Mouse (Mus musculus) right cerebral cortex, postnatal 4 days (tissue): ENCODE data around the gene Mobp.

ENCODE experiments used
- DNase-seq: peaks from one replicate; pipeline ENCODE4 v3.0.0-alpha.2; 2022

Gene Mobp

DNA sequence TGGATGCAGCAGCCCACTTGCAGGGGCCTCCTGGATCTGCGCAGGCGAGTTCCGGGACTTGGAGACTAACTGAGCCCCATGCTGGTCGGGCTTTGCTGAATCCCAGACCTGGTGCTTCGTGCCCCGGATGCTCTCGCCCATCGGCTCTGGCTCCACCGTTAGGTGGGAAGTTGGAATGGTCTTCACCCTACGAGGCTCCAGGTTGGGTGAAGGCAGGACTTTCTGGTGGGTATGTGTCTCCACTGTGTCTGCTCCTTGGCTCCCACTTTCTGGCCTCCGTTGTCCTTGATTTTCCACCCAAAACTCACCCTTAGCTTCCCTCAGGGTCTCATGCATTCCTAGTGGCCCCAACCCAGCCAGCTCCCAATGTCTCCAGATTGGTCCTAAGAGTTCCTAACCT, 14.1 kb upstream of the Mobp start:
- no peak for DNase-seq

DNA sequence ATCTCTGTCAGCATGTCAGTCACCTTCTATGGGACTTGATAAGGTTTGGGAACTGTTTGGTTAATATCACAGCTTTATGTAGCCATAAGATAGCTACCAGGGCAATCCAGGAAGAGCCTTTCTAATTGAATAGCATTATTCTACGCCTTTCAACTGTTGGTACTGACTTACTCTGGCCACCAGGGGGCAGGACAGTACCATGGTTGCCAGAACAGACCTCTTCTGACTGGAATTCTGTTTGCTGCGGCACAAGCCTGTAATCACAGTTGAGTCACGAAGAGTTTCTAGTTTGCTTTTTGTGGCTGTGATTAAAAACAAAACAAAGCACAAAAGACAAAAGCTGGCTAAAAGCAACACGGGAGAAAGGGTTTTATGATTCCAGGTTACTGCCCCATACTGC, 8.9 kb upstream of the Mobp start:
- DNase-seq = peak; percentile 94

DNA sequence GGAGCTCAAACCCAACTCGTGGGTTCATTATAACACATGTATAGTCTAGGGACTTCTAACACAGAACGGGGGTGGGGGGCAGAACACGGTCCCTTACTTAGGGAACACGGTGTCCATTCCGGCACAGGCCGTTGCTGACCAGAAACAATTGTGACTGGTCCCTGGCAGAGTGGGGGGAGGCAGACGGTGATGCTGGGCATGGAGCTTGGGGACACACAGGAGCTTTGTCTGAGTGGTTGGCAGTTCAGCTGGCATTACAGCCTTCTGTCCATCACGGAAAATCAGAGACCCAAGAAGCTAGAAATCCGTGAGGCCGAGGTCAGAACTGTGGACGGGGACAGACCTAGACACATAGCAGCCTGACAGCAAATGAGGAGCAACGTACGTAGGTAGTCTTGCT, 5.0 kb upstream of the Mobp start:
- DNase-seq = no peak

DNA sequence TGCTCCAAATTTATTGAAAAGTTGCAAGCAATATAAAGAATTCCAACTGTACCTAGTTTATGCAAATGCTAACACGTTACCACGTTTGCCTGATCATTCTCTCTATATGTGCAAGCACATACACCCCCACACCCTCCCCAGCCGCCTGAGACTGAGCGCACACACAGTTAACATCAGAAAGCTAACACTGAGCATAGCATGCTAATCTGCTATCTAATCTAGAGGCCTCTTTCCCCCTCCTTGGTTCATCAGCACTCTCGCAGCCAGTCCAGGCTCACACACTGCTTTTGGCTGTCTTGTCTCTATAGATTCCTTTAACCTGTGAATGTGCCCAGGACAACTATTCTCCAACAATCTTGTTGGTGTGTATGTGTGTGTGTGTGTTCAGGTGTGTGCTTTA, 1.6 kb downstream of the Mobp start:
- DNase-seq = no peak

DNA sequence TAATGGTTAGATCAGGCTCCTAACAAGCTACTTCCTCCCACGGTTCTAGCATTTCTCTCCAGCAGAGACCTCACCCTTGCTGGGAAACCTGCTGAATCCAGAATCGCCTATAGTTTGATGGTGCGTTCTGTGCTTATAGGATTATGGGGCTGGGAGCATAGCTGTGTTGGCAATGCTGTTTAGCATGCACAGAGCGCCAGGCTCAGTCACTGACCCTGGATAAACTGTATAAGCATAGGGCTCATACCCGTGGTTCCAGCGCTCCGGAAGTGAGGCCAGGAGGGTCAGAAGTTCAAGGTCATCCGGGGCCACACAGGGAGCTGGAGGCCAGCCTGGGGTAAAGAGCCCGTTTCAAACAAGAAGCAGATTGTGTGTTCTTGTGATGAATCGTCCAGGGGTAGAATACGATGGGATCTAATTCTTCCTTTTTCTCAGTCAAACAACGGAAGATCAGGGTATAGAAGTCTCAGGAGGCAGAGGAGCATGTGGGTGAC, 2.4 kb downstream of the Mobp start:
- no peak for DNase-seq

DNA sequence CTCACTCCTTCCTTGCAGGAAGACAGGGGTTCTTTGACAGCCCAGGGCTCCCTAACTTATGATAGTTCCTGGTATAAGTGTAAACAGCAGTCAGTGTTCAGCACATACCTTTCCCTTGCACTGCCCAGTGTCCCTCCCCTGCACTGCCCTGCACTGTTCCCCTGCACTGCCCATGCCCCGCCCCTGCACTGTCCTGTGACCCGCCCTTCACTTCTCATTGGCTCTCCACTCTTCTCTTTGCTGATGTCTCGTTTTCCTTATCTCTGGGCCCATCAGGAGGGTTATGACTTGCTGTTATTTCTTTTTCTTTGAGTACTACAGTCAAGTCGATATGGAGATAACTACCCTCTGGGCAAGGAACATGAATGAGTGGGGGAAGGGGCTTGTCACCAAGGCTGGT, 8.5 kb downstream of the Mobp start:
- DNase-seq = no peak

DNA sequence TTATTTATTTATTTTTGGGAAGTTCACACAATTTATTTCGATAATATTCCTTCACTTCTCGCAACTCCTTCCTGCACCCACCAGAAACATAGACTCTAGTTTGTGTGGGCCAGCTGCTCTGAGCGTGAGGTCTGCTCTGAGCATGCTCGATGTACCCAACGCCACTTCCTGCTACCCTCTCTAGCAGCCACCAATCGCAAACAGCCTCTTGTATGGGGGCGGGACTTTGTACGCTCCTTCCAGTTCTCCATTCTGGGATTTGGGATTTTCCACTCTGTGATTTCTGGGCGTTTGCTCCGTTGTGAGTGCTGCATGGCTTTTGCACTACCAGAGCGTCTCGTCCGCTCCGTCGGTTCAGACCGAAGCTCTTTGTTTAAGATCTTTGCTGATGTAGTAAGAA, 14.4 kb downstream of the Mobp start:
- DNase-seq = no peak

DNA sequence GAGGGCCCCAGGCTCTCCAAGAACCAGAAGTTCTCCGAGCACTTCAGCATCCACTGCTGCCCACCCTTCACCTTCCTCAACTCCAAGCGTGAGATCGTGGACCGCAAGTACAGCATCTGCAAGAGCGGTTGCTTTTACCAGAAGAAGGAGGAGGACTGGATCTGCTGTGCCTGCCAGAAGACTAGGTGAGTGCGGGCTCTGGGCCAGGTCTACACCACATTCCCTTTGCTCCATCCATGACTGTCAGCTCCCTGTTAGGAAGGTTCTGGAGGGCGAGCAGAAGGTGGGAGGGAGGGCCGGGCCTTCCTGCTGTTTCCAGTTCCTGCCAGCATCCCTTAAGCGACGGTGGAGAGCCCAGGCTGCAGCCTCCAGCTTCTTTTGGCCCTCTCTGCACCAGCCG, 18.3 kb downstream of the Mobp start:
- no peak for DNase-seq

DNA sequence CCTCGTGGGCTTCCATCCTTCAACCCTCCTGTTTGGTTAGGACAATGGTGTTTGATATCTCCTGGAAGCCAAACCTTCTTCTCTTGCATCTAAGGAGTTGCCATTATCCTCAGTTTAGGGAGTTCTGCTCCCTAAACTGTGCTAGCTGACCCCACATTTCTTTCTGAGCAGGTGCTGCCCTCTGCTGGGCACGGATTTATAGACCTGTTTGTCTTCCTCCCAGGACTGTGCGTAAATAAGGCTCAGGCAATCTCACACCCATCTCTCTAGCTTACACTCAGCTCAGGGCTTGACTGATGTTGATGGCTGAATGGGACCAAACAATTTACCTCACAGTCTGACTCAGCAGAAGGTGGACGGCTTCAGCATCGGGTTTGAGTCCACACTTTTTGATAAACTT, 21.8 kb downstream of the Mobp start:
- DNase-seq = peak; percentile 77

DNA sequence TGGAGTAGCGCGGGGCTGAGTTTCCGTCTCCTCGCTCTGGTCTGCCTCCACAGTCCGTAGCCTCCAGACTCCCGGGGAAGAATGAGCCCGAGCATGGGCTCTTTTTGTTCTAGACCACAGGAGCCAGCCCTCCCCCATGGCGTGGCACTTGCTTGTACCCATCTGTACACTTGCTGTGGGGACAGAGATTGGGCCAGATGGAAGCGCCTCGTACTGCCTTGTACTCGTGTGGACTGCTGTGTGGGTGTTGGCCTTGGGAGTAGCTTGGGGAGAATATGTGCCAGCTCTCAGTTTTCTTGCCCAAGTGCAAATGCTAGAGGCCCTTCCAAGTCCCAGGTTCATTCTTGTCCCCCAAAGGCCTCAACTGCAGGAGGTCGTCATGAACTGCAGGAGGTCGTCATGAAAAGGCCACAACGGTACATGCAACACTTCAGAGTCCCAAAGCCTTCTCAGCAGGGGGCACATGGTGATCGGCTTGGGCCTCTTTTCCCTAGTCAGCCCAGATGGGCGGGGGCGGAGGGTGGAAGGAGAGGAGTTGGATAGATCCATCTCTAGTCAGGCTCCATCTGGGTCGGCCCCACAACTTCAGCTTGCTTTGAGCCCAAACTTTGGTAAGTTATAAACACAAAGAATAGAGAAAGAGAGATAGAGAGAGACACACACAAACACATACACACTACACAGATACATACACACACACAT, 25.1 kb downstream of the Mobp start:
- no peak for DNase-seq

DNA sequence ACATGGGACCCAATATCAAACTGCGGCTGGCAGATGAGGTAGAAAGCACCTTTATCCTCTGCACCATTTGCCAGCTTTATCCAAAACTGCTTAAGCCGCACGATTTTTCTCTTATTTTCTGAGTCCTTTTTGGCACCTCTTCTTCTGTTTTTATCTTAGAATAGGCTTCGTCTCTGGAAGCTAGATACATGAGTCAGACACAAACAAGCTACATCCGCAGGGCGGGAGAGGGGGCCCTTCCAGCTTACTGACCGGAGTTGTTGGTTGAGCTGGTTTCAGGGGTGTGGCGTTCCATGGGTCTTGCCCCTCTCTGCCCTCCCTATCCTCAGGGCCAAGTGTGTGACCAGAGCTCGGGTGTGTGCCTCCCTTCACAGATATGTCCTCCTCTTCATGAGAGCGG, 29.3 kb downstream of the Mobp start:
- DNase-seq = no peak

DNA sequence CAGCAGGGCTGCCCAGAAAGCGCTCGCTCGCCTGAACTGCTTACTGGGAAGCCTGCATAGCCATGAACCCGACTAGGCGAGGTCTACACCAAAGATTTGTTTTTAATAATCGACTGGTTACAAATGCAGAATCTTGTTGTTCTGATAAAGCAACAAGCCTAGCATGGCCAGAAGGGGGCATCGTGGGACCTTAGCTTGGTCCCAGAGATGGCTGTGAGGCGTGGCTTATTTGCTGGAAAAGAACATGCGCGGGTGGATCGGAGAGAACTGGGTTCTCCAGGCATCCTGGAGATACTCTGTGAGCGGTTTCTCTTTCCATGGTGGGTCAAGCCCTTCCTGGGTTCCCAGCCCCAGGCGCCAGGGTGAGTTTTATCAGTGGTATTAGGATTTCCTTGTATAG, 35.0 kb downstream of the Mobp start:
- DNase-seq = peak; percentile 61

DNA sequence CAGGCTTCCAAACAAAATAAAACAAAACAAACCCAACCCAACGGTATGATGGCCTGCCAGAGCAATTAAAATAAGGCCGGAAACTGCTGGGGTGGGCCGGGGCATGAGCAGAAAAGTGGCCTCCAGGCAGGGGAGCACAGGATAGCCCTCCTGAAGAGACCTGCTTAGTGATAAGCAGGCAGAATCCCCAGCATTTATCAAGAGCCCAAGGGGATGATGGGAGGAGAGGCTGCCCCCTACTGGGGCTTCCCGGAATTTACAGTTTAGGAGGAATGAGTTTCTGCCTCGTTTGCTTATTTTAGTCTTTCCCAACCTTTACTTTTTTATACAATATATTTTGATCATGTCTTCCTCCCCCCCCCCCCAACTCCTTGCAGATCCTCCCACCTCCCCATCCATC, 37.3 kb downstream of the Mobp start:
- DNase-seq = no peak

DNA sequence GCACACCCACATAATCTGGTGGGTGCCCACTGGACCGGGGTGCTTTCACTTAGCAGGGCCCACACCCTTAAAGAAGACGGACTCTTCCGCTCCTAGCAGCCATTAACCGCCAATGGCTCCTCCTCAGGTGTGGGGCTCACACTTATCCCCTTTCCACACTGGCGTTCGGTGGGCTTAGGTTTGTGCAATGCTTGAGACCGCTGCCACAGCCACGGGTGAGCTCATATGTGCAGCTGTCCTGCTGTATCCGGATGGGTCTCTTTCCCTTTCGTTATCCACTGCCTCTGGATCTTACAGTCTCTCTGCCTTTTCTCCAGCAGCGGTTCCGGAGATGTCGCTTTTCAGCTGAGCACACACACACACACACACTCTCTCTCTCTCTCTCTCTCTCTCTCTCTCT, 41.4 kb downstream of the Mobp start:
- no peak for DNase-seq

DNA sequence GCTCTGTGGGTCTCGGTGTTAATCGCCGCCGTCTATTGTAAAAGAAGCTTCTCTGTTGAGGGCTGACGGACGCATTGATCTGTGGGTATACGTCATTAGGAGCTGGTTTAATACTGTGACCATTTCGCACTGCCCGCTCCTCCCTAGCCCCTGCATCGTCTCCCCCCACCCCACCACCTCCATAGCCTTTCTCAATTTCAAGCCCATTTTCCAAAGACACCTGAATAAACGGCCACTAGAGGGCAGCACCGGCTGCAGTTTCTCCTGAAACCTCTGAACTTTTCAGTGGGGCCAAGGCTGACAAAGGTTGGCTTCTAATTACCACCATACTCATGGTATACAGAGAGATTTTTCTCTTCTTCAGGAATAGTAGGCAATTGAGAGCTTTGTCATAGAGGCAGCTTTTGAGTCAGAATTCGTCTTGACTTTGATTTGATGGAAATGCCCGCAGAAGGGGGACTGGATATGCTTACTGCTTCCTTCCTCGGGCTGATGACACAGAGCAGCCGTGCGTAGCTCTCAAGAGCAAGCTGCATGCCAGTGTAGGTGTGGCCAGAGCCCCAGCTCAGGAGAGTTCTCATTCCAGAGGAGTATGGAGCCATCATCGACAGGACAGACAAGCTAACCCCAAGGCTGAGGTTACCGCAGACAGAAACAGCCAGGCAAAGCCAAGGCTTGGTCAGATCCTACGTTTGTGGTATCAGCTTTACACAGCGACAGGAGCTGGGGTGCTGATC, 42.0 kb downstream of the Mobp start:
- peak; percentile 99 for DNase-seq

DNA sequence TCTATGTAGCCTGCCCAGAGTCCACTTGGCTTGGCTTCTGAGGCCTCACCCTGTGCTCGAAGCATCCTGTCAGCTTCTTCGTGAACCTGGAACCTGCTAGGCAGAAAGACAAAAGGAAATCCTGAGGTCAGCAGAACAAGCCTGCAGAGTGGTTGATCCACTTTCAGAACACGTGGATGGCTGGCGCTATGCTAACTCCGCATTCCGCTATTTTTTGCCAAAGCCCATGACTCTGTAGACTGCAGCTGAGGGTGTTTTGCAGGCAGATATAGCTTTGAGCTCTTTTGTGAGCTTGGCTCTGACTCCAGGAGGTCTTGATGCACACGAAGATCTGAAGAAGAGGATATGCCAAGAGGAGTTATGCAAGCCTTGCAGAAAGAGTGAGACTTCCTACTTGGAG, 43.2 kb downstream of the Mobp start:
- no peak for DNase-seq

DNA sequence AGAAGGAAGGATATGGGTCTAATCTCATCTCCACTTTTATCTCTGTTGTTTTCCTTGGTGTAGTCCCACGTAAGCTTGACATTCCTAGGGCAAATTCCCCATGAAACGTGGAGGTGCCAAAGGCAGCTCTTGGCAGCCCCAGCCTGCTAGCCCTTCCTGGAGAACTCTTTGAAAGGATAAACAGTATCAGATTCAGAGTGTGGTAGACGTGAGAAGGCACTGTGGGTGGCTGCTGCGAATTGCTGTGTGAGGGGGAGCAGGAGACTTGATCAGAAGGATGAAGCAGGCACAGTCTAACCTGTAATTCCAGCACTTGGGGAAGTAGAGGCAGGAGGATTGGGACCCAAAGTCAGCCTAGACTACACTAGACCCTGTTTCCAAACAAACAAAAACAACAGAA, 51.4 kb downstream of the Mobp start:
- DNase-seq = no peak

DNA sequence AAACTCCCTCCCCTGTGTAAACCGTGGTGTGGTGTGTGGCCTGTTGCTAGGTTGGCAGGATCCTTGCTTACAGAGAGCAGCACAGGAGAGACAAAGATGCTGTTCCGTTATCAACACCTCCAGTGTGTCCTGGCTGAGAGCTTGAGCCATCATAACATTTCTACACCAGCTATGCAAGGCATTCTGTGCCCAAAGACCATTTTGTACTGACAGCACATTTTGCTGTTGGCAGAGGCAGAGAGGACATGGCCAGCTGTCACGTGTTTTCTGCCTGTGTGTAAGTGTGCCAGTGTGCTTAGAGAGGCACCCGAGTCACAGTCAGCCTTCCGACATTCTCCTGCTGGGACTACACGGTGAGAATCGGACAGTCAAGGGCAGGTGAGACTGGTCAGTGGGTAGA, 52.2 kb downstream of the Mobp start:
- DNase-seq = no peak

DNA sequence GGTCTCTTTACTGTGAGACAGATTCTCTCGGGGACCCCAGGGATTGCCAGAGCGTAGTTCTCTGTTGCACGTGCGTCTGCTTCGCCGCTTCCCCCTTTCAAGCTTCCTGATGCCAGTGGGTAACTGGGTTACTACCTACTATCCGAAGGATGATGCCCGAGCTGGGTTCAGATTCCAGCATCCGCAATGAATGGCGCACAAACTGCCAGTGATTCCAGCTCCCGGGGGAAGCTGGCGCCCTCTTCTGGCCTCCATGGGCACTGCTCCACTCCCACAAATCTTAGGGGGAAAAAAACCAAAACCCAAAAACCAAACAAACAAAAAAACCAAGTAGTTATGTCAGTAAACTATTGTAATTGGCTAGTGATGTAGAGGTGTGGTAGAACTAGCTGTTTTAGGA, 53.2 kb downstream of the Mobp start:
- DNase-seq = peak; percentile 63

DNA sequence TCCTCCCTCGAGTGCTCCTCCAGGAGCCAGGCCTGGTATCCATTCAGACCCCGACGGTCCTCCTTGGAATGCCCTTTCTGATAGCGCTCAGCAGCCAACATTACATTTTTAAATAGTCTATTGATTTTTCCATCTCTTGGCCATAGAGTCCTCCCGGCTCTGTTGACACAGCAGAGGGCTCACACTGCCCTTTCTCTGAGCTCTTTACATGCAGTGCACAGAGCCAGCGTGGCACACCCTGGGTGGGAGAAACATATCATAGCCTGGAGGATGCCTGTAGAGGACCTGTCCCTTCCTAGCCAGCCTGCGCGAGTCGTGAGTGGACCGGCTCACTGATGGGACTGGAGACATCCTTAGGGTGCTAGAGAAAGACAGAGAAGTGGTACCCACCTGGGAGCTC, 54.4 kb downstream of the Mobp start:
- no peak for DNase-seq

DNA sequence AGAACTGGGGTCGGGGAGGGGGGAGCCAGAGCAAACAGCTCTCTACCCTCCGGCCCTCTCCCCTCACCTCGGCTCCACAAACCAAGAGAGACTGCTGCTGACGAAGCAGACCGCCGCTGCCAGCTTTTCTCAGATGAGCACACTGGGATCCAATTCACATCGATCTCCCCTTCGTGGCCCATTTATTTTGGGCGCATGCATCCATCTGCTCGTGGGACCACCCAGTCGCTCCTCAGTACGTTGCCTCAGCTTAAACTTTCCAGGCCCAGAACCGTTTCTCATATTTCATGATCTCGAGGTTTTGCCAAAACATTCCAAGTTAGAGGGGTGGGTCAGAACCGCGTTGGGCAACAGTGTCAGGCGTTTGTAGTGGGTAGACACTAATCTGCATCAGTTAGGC, 57.4 kb downstream of the Mobp start:
- DNase-seq = no peak

DNA sequence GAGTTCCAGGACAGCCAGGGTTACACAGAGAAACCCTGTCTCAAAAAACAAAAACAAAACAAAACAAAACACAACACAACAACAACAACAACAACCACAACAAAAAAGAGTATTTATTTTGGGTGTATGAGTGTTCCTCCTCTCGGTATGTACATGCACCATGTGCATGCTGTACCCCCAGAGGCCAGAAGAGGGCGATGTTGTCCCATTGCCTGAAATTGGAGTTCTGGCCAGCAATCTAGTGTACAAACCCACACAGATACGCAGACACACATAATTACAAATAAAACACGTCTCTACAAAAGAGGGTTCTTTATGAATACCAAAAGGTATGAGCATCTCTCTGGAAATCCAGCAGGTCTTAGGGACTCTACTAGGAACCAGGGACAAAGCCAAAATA, 60.6 kb downstream of the Mobp start:
- DNase-seq = peak; percentile 79

DNA sequence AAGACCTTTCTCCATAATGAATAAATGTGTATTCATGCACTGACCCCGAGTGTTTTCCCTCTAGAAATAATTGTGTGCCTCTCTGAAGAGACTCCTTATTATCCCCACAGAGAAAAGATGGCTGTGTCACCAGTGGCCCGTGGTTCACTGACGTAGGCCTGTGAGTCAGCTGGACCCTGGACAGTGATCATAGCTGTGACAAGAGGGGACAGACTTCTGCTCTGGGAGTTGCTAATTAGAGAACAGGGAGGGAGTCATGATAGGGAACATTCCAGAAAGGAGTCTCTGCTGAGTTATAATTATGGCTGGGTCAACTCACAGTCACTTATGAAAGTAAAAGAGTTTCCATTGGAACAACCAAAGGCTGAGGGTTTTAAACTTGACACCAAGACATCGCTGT, 61.4 kb downstream of the Mobp start:
- DNase-seq = no peak

DNA sequence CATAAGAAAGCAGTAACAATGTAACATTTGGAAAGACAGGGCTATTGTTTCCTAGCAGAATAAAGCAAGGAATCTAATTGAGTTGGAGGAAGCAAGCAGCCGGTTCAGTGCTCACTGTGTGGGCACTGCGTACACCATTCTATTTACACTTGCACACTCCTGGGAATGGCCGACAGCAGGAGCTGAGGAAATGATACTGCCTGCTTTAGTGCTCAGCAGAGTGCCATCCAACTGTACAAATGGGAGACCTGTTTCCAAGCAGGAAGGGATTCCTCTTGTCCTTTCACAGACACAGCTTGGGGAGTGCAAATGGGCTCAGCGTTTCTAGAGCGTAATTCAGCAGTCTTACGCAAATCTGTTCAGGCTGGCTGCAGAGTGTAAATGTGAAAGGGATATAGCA, 63.4 kb downstream of the Mobp start:
- DNase-seq = no peak

DNA sequence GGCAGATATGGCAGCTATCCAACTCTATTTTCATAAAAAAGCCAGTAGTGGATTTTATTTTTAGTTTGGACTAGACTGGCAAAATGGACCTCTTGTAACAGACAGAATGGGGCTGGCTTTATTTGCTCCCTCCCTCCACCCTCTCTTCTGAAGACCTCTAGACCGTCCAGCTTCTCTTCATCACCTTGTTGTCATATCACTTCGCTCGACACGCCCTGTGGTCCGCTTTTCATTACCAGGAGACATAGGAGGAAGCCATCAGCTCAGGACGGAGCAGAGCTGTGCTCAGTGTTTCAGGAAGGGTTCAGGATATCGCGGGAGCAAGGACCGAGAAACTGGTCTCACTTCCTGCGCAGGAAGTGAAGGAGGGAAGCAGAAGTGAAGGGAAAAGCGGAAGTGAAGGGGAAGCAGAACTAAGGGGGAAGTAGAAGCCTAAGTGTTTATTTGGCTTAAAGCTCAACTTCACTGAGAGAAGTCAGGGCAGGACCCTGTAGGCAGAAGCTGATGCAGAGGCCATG, 65.5 kb downstream of the Mobp start:
- no peak for DNase-seq
